Mouse (Mus musculus) naive thymus-derived CD4-positive, alpha-beta T cell, adult 2 months (primary cell): ENCODE data around the gene Olfr692.

Source experiments
- DNase-seq: peaks from one replicate; pipeline ENCODE4 v3.0.0-alpha.2; 2011; ENCODE audit warnings: low read depth

Olfr692 gene

GRCm38 (mm10) chr7:105404268-105404667 is 36.2 kb downstream of the Olfr692 start, which contains the start of gene Cnga4:
Gene Cnga4 (plus strand): TSS chr7:105404568.
- no peak for DNase-seq

- DNase-seq = no peak
These were observed 38.3 kb downstream of the Olfr692 start for GRCm38 (mm10) chr7:105406322-105406721.

GRCm38 (mm10) chr7:105411874-105412632 is 44.0 kb downstream of the Olfr692 start:
- peak; percentile 79 for DNase-seq

- DNase-seq = no peak
These were observed 46.4 kb downstream of the Olfr692 start for GRCm38 (mm10) chr7:105414385-105414784.

GRCm38 (mm10) chr7:105416529-105416928 is 48.5 kb downstream of the Olfr692 start:
- no peak for DNase-seq

GRCm38 (mm10) chr7:105418106-105418505 is 50.1 kb downstream of the Olfr692 start:
- no peak for DNase-seq
